Mouse (Mus musculus): ENCODE results near the gene Pax6. TPM values are rescaled to one million over a fixed set of nuclear protein-coding genes. Genes with fewer than 3 reads are reported as not detected.

Gene Pax6
- polyA plus RNA-seq, 1 experiment = not detected

DNA sequence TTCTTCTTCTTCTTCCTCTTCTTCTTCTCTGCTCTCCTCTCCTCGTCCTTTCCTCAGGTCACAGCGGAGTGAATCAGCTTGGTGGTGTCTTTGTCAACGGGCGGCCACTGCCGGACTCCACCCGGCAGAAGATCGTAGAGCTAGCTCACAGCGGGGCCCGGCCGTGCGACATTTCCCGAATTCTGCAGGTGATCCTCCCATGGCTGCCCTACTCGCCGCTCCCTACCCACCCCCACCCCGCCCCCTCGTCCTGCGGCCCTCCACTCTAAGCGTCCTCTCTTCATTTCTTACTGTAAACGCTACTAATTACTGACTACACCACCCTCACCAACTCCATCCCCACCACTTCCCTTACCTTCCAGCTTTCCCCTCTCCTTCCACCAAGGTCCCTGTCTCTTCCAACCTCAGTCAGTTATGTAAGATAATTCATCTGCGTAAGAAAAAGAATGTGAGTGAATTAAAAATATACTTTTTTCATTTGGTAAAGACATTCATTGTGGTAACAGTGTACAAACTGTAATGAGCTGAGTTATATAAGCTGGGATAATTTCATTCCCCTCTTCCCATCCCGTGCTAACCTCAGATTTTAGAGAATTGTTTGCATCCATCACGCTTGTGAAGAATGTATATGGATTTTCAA is 15.2 kb downstream of the Pax6 start:
- no peak for DNase-seq (ENCODE audit: low spot score)

DNA sequence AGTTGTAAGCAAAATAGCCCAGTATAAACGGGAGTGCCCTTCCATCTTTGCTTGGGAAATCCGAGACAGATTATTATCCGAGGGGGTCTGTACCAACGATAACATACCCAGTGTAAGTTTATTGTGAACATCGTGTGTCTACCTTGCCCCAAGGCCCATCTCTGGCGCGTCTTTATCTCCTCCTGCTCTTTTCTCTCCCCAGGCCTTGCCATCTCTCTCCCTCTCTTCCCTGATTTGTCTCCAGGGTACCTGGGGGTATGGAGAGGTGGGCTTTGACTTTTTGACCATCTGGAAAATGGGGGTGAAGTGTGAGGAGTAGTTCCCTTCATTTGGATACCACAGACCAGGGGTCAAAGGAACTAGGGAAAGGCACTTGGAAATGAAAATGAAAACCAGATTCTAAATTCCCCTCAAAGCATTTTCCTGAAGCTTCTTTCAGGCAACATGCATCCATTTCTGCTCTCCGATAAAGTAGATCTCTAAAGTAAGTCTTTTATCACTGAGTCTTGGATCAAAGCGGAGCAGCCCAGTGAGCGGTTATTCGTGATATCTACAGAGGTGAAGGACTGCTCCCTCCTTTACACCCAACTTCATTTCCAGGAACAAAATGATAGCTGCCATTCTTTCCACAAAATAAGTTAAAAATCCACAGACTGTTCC is 16.4 kb downstream of the Pax6 start:
- DNase-seq (ENCODE audit: low spot score) = no peak

DNA sequence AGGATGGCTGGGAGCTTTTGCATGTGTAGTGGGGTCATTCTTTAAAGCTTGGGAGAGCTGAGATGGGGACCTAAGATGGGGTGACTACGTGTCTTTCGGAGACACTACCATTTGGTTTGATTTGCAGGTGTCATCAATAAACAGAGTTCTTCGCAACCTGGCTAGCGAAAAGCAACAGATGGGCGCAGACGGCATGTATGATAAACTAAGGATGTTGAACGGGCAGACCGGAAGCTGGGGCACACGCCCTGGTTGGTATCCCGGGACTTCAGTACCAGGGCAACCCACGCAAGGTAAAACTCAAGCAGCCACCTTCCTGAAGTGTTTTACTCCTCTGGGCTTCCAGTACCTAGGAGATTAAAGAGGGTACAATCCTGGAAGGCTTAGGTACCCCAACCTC is 17.0 kb downstream of the Pax6 start:
- DNase-seq (ENCODE audit: low spot score) = no peak

DNA sequence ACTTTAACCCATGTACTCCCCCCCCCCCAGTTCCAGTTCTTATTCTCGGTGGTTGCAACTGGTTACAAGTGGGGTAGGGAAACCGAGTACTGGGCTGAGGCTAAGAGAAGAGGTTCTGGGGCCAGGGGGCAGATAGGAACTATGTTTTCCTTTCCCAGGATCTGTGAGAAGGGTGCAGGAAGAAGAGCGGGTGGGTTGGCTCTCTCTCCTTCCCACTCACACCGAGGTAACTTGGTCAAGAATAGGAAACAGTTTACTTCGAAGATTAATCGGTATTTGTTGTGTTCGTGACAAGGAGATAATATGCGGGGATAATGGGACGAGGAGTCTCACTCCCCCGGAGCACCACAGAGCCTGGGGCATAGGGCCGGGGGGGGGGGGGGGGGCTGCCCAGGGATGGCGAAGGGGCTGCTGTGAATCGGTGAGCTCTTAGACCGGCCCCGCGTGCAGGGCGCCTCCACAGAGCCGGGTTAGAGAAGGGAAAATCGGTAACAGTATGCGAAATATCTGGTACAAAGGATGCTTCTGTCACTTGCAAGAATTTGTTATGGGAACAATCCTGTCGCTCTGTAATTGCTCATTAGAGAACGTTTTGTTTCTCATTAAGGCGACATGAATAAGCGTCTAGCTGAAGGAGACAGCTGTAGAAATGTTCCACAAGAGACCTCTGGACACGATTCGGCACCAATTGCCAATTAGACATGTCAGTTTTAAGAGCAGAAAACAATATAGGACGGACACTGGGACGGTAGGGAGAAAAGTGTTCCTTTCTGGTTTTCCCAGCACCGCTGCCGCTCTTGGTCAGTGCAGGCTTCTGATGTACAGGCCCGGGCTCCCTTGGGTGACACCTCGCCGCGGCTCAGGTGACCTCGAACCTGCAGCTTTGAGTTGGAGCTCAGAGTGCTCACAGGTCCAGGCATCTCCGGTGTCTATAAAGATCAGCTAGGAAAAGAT is 17.9 kb downstream of the Pax6 start:
- no peak for DNase-seq (ENCODE audit: low spot score)

DNA sequence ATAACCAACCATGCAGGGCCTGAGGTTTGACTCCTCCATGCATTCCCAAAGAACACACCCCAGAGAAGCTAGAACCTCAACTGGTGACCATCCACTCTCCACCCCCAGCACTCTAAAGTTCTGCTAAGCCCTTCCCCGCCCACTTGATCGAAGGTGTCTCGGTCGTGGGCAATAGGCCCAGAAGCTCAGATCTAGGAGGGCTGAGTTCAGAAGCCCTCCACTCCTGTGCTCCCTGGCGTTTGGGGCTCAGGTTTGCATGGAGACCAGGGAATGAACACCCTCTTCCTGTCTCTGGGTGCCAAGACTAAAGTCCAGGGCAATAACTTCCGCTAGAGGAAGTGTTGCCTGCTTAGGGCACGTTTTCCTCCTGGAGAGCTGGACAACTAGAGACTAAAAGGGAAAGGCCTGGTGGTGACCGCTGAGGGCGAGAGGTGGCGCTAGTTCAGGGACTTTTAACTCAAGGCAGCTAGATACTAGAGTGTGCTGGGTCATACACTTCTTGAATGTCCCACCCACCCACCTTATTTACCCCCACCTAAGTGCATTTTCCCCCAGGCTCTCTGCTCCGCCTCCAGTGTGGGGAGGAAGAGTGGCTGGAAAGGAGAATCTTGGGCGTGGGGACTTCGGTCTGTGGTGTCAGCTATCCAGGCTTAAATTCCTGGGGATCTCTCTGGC is 18.8 kb downstream of the Pax6 start:
- no peak for DNase-seq (ENCODE audit: low spot score)

DNA sequence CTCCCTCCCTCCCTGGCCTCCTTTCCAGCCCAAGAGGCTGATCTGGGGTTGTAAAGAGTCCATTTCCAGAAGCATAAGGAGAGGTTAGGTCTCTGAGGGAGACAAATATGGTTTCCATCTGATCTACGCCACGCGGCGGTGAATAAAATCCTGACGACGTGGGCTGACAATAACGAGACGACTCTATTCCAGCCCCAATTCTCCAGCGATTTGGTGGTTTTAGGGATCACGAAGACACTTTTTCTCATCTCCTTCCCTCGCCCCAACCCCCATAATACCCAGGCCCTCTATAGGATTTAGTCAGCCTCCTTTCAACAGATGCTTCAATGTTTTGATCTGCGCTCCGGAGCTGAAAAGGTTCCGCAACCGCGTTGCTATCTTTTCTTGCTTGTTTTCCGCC is 19.3 kb downstream of the Pax6 start:
- no peak for DNase-seq (ENCODE audit: low spot score)

DNA sequence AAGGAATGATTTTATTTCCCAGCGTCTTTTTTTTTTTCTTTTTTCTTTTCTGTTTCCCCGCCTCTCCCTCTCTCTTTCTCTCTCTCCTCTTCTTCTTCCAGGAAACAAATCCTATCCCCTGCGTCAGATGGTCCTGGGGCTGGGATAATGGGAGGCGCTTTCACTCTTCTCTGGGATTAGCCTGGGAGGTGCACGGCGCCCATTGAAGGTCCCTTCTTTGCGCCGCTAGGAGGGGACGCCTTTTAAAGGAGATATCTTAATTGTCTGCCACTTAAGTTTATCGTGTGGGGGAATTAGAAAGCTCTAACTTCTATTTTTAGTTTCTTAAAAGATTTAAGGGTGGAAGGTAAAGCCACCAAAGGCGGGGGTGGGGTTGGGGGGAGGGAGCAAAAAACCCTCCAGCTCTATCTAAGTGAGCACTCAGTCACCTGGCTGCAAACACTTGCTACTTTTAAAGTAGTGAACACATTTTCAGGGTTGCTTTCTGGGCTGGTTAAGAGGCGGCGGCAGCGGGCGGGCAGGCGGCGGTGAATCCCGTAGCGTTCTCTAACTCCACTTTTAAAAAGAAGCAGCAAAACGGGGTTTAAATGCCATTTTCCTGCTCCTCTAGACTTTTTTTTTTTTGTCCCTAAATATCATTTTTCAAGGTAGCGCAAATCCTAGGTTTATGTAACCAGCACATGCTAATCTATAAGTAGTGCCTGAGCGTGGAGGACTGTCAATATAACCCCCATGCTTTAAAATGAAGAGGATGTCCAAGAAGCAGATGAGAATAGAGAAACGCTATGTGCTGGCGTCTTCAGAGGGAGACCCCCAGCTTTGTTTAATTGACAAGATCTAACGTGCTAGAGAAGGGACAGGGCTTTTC is 20.0 kb downstream of the Pax6 start:
- no peak for DNase-seq (ENCODE audit: low spot score)

DNA sequence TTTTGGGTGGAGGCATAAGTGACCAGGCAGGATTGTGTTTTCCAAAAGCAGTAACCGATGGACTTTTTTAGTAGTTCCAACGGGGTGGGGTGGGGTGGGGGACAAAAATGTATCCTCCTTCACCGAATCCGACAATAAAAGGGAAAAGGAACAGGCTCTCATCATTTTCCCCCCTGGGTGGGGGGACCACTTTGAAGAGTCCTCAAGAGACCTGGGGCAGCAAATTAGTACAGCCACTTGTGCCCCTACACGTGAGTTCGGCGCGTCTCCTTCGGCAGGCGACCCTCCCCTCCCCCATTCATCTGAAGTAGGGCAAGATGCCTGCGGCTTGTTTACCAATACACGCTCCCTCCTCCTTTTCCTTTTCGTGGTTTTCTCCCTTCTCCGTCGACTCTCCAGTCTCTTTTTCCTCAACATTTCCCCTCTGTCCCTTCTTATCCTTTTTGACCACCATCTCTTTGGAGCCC is 20.6 kb downstream of the Pax6 start:
- no peak for DNase-seq (ENCODE audit: low spot score)

DNA sequence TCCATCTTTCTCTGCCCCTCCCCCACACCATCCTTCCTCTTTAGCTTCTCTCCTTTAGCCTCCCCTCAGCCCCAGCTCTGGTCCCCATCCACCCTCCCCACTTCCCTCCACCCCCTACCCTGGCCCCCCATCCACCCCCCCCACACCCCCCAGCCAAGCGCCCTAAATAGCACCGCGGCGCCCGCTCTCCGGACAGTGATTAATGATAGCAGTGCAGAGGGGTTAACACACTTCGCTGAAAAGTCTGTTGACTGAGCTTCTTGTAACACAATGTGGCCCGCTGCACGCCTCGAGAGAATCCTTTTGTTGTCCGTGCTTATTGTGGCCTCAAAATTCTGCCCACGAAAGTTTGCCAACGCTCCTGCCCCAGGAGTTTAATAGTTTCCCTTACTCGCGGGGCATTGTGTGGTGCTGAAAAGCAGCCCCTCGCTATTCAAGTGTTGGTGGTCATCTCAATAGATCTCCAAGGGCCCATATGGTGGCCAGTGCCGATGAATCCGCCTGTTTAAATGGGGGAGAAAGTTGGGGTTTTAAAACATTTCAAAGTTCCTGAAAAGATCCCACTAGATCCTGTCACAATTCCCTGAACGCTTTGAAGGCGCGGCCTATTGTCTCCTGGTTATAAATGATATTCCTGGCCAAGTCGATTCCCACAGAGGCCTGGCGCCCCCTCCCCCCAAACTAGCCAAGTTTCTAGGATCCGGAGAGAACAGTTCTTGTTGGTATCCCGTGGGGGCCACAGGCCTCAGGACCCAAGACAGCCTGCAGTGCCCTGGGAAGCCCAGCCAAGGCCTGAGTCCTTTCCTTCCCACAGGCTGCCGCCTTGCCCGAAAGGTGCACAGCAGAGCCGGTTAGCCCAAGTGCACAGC is 21.3 kb downstream of the Pax6 start:
- DNase-seq (ENCODE audit: low spot score) = no peak

DNA sequence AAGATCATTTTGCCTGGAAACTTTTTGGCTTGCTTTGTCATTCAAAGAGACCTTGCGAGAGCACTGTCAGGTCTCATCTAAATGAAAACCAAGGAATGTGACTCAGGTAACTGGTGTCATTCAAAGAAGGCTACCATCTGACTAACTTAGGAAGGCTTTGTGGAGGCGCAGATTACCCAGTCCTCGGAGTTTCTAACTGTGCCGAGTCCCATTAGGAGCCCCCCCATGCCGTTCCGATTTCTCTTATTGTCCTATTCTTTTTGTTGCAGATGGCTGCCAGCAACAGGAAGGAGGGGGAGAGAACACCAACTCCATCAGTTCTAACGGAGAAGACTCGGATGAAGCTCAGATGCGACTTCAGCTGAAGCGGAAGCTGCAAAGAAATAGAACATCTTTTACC is 22.6 kb downstream of the Pax6 start:
- DNase-seq (ENCODE audit: low spot score) = no peak

DNA sequence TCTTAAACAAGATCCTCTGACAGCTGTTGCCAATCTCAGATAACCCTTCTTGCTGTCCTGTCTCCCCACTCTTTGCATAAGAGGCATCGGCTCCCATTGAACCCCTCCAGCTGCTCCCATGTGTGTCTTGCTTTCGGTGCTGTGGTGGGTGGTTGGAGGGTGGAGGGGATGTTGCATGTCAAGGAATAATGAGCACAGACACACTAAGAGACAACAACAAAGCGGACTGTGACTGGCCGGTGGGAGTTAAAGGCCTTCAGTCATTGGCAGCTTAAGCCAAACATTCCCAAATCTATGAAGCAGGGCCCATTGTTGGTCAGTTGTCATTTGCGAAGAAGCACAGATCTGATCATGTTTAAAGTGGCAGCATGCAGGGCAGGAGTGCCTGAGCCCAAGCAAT is 29.0 kb downstream of the Pax6 start:
- DNase-seq (ENCODE audit: low spot score) = no peak

DNA sequence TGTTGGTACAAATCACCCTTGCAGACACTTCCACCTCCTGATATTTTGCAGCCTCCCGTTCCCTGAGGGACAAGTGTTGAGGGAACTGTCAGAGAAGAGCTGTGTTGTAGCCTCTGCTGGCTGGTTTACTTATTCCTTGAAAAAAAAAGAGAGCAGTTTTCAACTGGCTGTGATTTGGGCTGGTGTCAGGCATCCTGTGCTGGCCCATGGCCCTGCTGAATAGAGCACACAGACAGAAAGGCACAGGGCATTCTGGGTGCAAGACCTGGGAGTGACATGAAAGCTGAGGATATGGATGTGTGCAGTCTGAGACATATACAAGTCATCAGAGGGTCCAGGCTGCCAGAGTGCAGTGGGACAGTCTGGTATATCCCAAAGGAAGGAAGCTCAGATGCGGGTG is 29.9 kb downstream of the Pax6 start:
- DNase-seq (ENCODE audit: low spot score) = no peak

DNA sequence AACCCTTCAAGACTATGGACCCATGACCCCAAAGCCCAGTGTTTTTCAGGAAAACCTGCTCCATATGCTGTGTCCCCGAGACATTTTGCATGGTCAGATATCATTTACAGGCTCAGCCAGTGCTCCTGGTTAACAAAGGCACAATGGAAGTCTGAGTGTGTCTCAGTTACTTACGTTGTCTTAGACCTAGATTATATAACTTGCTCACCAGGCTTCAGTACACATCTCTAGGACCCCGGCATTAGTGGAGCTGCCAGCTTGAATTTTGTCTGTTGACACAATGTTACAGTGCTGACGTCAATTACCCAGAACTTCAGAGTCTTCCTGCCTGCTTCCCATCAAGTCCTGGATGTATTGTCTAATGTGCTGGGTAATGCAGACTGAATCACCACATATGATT is 33.1 kb downstream of the Pax6 start:
- DNase-seq (ENCODE audit: low spot score) = no peak

DNA sequence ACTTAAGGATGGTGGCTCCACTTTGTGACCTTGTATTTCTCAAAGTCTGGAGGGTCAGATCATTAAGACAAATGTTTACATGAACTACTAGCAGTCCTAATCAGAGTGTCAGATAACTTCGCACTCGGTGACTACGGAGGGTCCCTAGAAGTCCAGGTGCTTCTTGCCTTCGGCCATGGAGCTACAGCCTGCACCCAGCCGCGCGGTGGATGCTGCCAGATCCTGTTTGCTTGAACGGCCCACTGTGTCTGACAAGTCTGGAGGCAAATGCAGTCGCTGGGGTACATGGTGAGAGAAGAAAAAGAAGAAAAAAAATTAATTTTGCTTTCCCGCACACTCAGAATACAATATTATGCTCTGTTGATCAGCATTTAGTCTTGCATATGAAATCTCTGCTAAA is 33.9 kb downstream of the Pax6 start:
- no peak for DNase-seq (ENCODE audit: low spot score)

DNA sequence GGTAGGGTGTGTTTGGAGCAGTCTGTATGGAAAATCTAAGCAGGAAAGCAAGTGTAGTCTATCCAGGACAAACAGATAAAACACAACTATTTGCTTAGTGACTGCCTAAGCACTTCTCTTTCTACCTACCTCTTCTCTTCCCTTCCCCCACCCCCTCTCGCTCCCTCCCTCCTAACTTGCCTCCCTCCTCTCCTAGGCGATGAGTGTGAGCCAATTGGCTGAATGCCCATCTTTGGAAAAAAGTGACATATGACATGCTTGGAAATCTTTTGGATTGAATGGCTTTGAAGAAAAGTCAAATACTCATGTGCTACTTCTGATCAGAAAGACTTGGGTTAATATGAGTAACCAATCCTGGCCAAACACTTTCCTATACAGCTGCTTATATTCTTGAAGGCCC is 36.6 kb downstream of the Pax6 start:
- no peak for DNase-seq (ENCODE audit: low spot score)

DNA sequence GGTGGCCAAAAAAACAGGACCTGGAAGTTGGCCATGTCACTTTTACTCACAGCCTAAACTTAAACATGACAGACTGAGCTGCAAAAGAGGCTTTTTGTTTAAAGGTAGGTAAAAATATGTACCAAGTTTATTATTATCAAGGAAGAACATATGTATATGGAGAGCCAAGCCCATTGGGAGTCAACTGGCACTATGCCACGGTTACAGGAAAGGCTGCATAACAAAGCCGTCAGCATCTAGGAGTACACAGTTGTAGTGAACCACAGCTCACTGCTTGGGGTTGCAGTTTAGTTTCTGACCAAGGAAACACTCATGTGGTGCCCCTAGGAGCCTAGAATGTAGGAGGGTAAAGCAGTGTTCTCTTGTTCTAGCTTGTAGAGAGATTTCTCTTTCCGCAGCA is 40.4 kb downstream of the Pax6 start:
- no peak for DNase-seq (ENCODE audit: low spot score)

DNA sequence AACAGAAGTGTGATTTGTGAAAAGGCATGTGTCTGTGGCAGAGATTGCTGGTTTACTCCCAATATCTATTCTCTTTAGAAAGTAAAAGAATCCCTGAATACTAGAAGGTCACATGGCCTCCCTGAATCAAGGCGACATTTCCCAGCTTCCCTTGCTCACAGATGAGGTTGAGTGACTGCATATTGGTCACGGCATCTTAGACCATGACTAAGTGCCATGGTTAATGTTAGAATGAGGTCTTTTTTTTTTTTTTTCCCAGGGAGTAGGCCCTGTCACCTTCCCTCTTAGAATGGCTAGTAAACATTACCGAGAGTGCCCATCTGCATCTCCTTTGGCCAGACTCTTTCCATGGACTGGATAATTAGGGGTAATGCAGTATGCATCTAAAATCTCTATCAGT is 41.8 kb downstream of the Pax6 start:
- no peak for DNase-seq (ENCODE audit: low spot score)

DNA sequence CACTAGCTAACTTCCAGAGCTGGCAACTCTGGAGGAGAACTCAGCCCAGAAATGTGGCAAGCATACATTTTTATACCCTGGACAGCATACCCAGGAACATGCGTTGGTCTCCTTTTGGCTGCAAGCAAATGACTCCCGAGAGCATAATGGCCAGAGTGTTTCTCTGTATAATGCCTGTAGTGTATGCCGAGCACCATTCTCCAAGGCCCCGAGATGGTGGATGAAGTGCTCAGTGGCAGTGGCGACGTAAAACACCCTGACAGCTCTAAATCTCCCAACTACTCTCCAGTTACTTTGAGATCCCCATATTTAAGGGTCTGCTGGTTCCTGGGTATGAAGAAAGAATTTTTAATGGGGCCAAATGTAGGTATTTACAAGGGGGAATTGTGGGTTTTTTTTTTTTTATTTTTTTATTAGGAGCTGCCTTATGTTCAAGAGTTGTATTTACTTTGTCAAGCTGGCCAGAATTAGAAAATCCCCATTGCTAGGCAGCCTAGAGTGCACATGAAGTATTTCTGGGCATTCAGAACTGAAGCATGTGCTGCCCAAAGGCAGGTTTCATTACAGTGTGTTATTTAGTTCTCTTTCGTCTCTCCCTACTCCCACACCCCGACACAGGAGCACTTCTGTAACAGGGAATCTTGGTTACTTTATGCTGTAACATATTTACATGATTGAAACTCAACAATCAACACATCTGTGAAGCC is 46.9 kb downstream of the Pax6 start:
- no peak for DNase-seq (ENCODE audit: low spot score)

DNA sequence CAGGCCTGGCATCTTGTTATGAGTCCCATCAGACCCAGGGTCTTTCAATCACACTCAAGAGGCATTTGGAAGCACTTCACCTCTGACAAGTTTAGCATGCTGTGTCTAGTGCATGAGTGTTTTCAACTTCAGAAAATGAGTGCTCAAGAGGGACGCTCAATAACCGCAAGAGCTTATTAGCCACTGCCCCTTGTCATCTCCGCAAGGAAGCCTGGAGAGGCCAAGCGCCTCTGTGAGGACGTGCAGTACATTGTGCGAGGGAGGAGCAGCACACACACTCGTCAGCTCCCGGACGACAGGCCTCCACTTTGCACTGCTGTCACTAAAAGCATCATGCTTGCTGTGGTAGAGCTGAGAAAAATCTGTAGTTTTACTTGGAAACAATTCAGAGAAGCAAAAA is 58.0 kb downstream of the Pax6 start:
- DNase-seq (ENCODE audit: low spot score) = no peak

DNA sequence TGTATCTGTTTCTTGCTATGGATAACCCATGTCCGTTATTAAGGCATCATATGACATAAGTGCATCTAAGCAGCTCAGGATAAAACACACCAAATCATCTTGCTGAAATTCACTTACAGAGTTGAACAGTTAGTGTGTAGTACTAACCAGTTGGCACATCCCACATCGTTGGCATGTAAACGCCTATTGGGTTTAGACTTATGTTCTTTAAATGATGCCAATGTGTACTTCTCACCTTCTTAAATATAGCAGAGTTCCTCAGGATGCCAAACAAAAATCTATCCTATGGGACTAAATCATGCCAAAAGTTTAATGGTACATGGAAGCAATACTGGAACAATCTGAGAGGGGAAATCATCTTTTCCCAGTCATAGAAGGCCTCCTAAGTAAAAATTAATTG is 62.0 kb downstream of the Pax6 start:
- no peak for DNase-seq (ENCODE audit: low spot score)
